Mouse (Mus musculus) heart, embryonic 15.5 days (tissue): Measurements from ENCODE around the gene Kazn. TPM values are rescaled to one million over a fixed set of nuclear protein-coding genes. Genes with fewer than 3 reads are reported as not detected.

Experiments used
- ATAC-seq: fragments of 200-750 bp; cut with Nextera tagmentation; replicated peaks from 2 replicates; pipeline ENCODE4 v1.8.0; 2017; ENCODE audit warnings: low read depth, moderate TSS enrichment; ENCODE audit not compliant: insufficient number of reproducible peaks, insufficient read depth, low FRiP score
- H3K27ac ChIP-seq: fragments of 300-500 bp; sonication (generic); 2 replicates; pipeline ENCODE4 v1.5.1; 2015; ENCODE audit warnings: mild to moderate bottlenecking, inconsistent platforms
- H3K27me3 ChIP-seq: fragments of 300-500 bp; sonication (generic); 2 replicates; pipeline ENCODE4 v1.6.1; 2015; ENCODE audit warnings: inconsistent platforms
- H3K36me3 ChIP-seq: fragments of 300-500 bp; sonication (generic); 2 replicates; pipeline ENCODE4 v1.6.1; 2015; ENCODE audit warnings: mild to moderate bottlenecking, inconsistent platforms
- H3K4me1 ChIP-seq: fragments of 300-500 bp; sonication (generic); replicated peaks from 2 replicates; pipeline ENCODE4 v1.6.1; 2015; ENCODE audit warnings: inconsistent platforms
- H3K4me2 ChIP-seq: fragments of 300-500 bp; sonication (generic); 2 replicates; pipeline ENCODE4 v1.6.1; 2015; ENCODE audit warnings: inconsistent platforms, mild to moderate bottlenecking, moderate library complexity
- H3K4me3 ChIP-seq: fragments of 300-500 bp; sonication (generic); 2 replicates; pipeline ENCODE4 v1.5.1; 2015; ENCODE audit warnings: mild to moderate bottlenecking, inconsistent platforms
- H3K9ac ChIP-seq: fragments of 300-500 bp; sonication (generic); 2 replicates; pipeline ENCODE4 v1.6.1; 2015; ENCODE audit warnings: mild to moderate bottlenecking, inconsistent platforms
- H3K9me3 ChIP-seq: fragments of 300-500 bp; sonication (generic); replicated peaks from 2 replicates; pipeline ENCODE4 v1.6.1; 2016; ENCODE audit warnings: inconsistent platforms
- WGBS: fragments of 180-500 bp; shearing (Covaris S2); methylation state at CpG from one replicate; pipeline ENCODE4 v1.1.7; 2015; ENCODE audit warnings: mixed read lengths; 5-methylcytosine and 5-hydroxymethylcytosine counted together
- polyA plus RNA-seq: library from polyadenylated mRNA; unstranded; fragments of >200 nt; fragmentation: Nextera tagmentation; extraction: Ambion mirVana; gene quantifications from 2 replicates; pipeline ENCODE4 v1.2.1, GENCODE M21; 2015

Kazn gene
- polyA plus RNA-seq, 1 experiment from 2014 or later, result 4.3 TPM

DNA sequence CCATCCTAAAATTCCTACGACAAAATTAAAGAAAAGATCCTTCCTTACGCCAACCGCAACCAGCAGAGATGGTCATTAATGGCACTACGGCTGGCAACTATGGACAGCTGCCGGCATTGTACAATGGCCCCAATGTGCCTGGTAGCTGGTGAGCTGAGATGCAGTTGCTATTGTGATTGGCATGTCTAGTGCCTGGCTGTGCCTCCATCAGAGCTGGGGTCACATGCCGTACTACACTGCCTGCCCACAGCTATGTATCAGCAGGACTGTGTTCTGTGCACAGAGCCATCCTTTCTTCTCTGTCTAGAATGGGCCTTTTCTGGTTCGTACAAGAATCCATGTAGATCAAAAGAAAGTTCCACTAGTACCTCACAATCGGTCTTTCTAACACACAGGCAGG is 49.2 kb downstream of the Kazn start:
- Histone ChIP-seq H3K4me1 (peaks cover 5% of the 10 kb centered on the region; the same call in 1 of the 2 replicates), H3K27ac (no peak overlapping the region), H3K4me2 (no peak overlapping the region), H3K27me3 (no peaks in the 10 kb centered on the region), H3K36me3 (no peaks in the 10 kb centered on the region), H3K4me3 (no peak overlapping the region), H3K9ac (no peak overlapping the region), H3K9me3 (no peaks in the 10 kb centered on the region)
- WGBS, result 93% methylated on average over 8 of the region's 8 CpGs
- ATAC-seq, result no peak

DNA sequence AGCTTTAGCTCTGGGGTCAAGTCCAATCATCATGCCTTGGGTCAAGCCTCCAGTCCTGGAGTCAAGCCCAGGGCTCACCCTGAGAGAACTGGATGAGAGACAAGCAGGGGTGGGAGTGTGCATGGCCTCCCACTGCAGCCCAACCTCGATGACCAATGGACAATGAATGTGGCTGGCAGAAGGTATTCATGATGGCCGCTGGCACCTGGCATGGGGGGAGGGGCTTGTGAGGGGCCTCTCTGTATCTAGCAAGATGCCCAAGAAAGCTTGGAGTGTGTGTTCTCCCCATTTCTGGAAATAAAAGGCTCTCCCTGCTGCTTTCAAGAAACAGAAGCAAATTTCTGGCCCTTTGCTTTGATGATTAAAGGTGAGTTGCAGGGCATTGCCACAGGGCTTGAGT is 50.7 kb downstream of the Kazn start:
- no peak overlapping the region for H3K4me2 ChIP-seq
- peaks cover 5% of the 10 kb centered on the region; the same call in 1 of the 2 replicates for H3K4me1 ChIP-seq
- no peak for ATAC-seq
- no peaks in the 10 kb centered on the region for H3K27me3 ChIP-seq
- no peaks in the 10 kb centered on the region for H3K36me3 ChIP-seq
- WGBS, result 73% methylated on average over 2 of the region's 2 CpGs
- no peak overlapping the region for H3K9ac ChIP-seq
- H3K27ac ChIP-seq, result no peak overlapping the region
- no peaks in the 10 kb centered on the region for H3K9me3 ChIP-seq
- H3K4me3 ChIP-seq, result no peak overlapping the region

DNA sequence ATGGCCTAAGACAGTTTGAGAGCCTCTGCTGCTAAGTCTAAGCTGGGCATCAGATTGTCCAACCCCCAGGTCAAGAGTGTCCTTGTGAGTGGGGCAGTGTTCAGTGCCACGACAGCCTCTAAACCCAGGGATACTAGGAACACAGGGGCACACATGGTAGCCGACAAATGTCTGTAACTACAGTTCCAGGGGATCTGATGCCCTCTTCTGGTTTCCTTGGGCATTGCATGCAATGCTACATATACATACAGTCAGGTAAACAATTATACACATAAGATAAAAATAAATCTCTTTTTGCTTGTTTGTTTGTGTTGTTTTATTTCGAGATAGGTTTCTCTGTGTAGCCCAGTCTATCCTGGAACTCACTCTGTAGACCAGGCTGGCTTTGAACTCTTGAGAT is 53.0 kb downstream of the Kazn start:
- no peak for ATAC-seq
- no peaks in the 10 kb centered on the region for H3K9me3 ChIP-seq

DNA sequence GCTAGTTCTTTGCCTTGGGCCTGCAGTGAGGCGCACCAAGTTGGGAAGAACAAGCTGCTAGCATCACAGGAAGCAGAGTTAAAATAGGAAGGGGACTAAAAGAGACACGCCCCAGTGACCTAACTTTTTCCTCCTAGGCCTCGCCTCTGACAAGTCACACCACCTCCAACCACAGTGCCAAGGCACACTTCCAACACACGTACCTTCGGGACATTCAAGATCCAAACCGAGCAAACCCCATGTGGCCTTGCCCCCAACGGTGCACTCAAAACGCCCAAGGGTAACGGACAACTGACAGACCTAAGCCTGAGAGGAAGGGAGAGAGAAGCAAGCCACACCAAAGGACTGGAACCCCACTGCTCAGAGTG is 53.7 kb downstream of the Kazn start:
- no peak overlapping the region for H3K4me3 ChIP-seq
- H3K4me1 ChIP-seq, result peaks cover 30% of the 10 kb centered on the region
- no peak overlapping the region for H3K9ac ChIP-seq
- H3K27me3 ChIP-seq, result no peaks in the 10 kb centered on the region
- 90% methylated on average over 9 of the region's 9 CpGs for WGBS
- no peak for ATAC-seq
- H3K36me3 ChIP-seq, result no peaks in the 10 kb centered on the region
- H3K27ac ChIP-seq, result no peak overlapping the region
- no peak overlapping the region for H3K4me2 ChIP-seq
- H3K9me3 ChIP-seq, result no peaks in the 10 kb centered on the region

More for the DNA sequence above, 53.0 kb downstream of the Kazn start:
- H3K4me3 ChIP-seq, result no peak overlapping the region
- no peaks in the 10 kb centered on the region for H3K36me3 ChIP-seq
- H3K4me2 ChIP-seq, result no peak overlapping the region
- peaks cover 23% of the 10 kb centered on the region for H3K4me1 ChIP-seq
- H3K27ac ChIP-seq, result no peak overlapping the region
- H3K27me3 ChIP-seq, result no peaks in the 10 kb centered on the region
- no peak overlapping the region for H3K9ac ChIP-seq
- WGBS, result 91% methylated on average over 3 of the region's 3 CpGs

DNA sequence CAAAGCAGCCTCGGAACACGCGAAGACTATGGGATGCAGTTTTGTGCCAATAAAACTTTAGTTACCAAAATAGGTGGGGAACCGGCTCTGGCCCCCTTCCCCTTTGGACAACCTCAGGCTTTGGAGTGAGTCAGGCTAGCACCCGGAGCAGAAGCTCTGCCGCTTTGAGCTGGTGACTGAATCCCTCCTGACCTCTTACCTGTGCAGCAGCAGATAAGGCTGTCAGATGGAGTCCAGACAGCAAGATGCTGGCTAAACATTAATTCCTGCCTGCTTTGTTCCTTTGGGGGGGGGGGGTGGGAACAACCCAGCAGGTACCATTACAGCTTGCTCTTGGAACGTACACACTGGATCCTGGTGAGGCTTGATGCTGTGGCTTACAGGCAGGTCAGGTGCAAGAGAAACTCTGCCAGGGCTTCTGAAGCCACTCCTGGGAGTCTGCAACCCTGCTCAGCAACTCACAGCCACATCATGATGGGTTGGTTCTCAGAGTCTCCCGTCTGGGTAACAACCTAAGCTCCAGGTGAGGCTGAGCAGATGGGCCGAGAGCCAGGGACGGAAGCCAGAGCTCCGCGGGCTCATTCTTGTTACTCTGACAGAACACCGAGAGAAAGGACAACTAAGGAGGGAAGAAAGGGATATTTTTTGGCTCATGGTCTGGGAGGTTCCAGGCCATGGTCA is 54.2 kb downstream of the Kazn start:
- H3K27me3 ChIP-seq, result no peaks in the 10 kb centered on the region
- no peak overlapping the region for H3K27ac ChIP-seq
- H3K36me3 ChIP-seq, result no peaks in the 10 kb centered on the region
- no peaks in the 10 kb centered on the region for H3K9me3 ChIP-seq
- no peak overlapping the region for H3K4me3 ChIP-seq
- no peak for ATAC-seq
- no peak overlapping the region for H3K4me2 ChIP-seq
- peaks cover 35% of the 10 kb centered on the region for H3K4me1 ChIP-seq
- H3K9ac ChIP-seq, result no peak overlapping the region
- WGBS, result 84% methylated on average over 13 of the region's 13 CpGs

DNA sequence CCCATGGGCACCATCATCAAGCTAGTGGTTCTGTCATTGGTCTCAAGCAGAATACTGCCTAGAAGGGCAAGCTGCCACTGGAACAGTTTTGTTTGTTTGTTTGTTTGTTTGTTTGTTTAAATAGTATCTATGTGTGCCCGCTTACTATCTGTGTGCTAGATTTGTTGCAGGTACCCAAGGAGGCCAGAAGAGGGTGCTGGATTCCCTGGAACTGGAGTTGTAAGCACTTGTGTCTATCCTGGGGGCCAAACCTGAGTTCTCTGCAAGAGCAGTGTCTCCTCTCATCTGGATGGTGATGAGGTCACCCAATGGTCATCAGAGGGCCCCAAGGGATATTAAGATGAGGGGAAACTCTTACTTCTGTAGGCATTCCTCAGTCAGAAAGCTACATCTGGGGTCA is 55.6 kb downstream of the Kazn start:
- no peaks in the 10 kb centered on the region for H3K9me3 ChIP-seq
- no peak overlapping the region for H3K4me2 ChIP-seq
- no peak overlapping the region for H3K27ac ChIP-seq
- no peak overlapping the region for H3K4me3 ChIP-seq
- 84% methylated on average over 1 of the region's 1 CpGs for WGBS
- ATAC-seq, result no peak
- peaks cover 49% of the 10 kb centered on the region for H3K4me1 ChIP-seq
- no peak overlapping the region for H3K9ac ChIP-seq
- H3K27me3 ChIP-seq, result no peaks in the 10 kb centered on the region
- H3K36me3 ChIP-seq, result no peaks in the 10 kb centered on the region

DNA sequence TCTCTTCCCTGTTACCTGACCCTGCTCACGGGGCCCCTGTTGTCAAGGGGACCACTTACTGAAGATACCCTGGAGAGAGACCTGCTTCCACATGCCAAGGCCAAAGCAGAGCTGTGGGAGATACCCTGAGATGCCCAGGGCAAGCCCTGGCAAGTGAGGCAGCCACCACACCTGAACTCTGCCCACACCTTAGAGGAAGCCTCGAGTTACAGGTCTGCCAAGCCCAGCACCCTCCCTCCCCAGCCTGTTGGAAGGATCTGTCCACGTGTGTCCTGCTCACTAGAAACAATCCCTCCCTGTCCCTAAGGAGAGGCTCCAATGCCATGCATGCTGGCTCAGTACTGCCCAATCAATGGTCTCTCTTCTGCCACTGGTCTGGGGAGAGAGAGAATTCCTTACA is 56.2 kb downstream of the Kazn start:
- Histone ChIP-seq H3K4me1 (peaks cover 54% of the 10 kb centered on the region), H3K9me3 (no peaks in the 10 kb centered on the region), H3K4me2 (no peak overlapping the region), H3K36me3 (no peaks in the 10 kb centered on the region), H3K27me3 (no peaks in the 10 kb centered on the region), H3K9ac (no peak overlapping the region), H3K27ac (no peak overlapping the region), H3K4me3 (no peak overlapping the region)
- 69% methylated on average over 3 of the region's 3 CpGs for WGBS
- ATAC-seq, result no peak

DNA sequence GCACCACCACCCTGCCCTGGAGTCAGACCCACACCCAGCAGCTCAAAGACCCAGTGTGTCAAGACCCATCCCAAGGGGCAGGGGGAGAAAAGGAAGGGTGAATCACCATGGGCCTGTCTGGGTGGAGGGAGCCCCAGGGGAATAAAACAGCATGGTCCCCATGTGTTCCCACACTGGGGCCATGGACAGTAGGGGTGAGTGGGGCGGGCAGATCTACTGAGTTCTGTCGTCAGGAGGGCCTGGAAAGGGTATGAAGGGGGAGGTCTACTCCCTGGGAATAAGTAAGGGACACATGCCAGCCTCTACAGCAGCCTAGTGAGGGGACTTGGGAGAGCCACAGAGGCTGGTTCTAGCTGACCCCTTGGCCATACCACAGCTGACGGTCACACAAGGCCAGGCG is 57.6 kb downstream of the Kazn start:
- ATAC-seq, result no peak
- no peak overlapping the region for H3K4me3 ChIP-seq
- H3K4me2 ChIP-seq, result no peak overlapping the region
- H3K9me3 ChIP-seq, result no peaks in the 10 kb centered on the region
- H3K9ac ChIP-seq, result no peak overlapping the region
- H3K36me3 ChIP-seq, result no peaks in the 10 kb centered on the region
- H3K27ac ChIP-seq, result no peak overlapping the region
- whole genome bisulfite sequencing, result 74% methylated on average over 4 of the region's 4 CpGs
- H3K27me3 ChIP-seq, result no peaks in the 10 kb centered on the region
- H3K4me1 ChIP-seq, result peaks cover 56% of the 10 kb centered on the region

DNA sequence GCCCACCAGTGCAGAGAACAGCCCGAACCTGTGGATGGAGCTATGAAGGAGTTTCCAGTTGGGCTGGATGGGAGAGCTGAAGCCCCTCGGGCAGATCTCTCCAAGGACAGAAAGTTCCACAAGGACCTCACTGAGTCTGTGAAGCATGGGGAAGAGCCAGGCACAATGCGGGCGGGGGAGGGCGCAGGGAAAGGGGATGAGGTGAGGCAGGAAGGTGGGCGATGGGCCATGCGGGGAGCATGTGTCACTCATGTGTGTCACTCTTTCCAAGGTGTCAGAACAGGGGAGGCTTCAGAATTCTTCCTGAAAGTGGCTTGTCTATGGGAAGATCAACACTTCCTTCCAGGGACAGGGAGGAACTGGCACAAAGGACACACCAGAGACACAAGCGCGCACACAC is 58.3 kb downstream of the Kazn start:
- Histone ChIP-seq H3K4me1 (peaks cover 54% of the 10 kb centered on the region), H3K9me3 (no peaks in the 10 kb centered on the region), H3K36me3 (no peaks in the 10 kb centered on the region), H3K4me3 (no peak overlapping the region), H3K4me2 (no peak overlapping the region), H3K27ac (peak overlapping the region; percentile 94), H3K9ac (peak overlapping the region; percentile 32; the same call in 1 of the 2 replicates), H3K27me3 (no peaks in the 10 kb centered on the region)
- 81% methylated on average over 9 of the region's 9 CpGs for WGBS
- ATAC-seq, result no peak

DNA sequence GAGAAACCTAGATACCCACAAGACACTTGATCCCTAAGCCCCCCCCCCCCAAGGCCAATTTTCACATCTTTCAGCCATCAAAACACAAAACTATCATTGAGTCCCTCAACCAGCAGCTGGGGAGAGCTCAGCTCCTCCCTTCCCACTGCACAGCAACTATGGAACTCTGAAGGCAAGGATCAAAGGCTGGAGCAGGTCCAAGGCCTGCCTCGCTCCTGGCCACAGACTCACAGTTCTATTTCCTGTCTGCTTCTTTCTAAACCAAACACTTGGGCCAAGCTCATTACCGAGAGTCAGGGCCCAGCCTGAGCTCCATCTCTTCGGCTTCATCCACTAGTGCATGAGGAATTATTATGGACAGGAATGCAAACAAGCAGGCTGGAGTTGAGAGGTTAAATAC is 58.9 kb downstream of the Kazn start:
- Histone ChIP-seq H3K4me1 (peaks cover 52% of the 10 kb centered on the region), H3K36me3 (no peaks in the 10 kb centered on the region), H3K27me3 (no peaks in the 10 kb centered on the region), H3K4me3 (no peak overlapping the region), H3K4me2 (peak overlapping the region; percentile 44), H3K27ac (peak overlapping the region; percentile 94), H3K9ac (no peak overlapping the region), H3K9me3 (no peaks in the 10 kb centered on the region)
- 9% methylated on average over 3 of the region's 3 CpGs for WGBS
- ATAC-seq, result peak; percentile 59

DNA sequence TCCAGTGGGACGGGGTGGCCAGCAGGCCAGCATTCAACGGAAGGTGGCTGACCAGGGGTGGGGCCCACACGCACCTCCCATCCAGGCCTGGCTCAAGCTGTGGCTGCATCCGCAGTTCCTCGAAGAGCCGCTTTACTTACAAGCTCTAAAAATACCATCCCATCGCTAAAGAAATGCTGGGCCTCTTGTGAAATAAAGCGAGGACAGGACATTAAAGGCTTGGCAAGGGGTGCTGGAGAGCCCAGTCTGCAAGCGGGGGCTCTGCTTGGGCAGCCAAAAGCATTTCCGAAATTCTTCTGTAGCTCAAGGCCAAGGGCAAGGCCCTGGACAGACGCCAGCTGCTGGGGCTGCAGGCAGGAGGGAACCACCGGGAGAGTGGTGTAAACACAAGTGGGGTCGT is 59.7 kb downstream of the Kazn start:
- H3K9ac ChIP-seq, result no peak overlapping the region
- H3K4me1 ChIP-seq, result peaks cover 57% of the 10 kb centered on the region
- peak; percentile 75 for ATAC-seq
- no peak overlapping the region for H3K4me3 ChIP-seq
- H3K9me3 ChIP-seq, result no peaks in the 10 kb centered on the region
- WGBS, result 8% methylated on average over 13 of the region's 13 CpGs
- H3K4me2 ChIP-seq, result peak overlapping the region; percentile 44
- H3K36me3 ChIP-seq, result no peaks in the 10 kb centered on the region
- peak overlapping the region; percentile 94 for H3K27ac ChIP-seq
- H3K27me3 ChIP-seq, result no peaks in the 10 kb centered on the region

DNA sequence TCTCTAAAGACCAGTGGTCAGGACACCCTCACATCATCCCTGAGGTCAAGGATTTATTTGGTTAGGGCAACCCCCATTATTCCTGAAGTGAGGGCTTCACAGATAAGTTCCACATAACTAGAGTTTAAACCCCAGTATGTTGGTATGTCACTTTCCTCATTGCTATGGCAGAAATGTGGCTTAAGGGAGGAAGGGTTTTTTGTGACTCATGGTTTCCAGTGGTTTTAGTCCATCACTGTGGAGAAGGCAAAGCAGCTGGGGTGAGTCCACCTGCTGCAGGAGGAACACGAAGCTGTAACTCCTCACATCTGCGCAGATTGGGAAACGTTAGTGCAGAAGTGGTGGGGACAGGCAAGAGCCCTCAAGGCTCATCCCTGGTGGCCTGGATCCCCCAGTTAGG is 62.5 kb downstream of the Kazn start:
- H3K4me2 ChIP-seq, result no peak overlapping the region
- no peaks in the 10 kb centered on the region for H3K9me3 ChIP-seq
- no peak overlapping the region for H3K9ac ChIP-seq
- peaks cover 72% of the 10 kb centered on the region for H3K4me1 ChIP-seq
- no peaks in the 10 kb centered on the region for H3K36me3 ChIP-seq
- 93% methylated on average over 3 of the region's 3 CpGs for WGBS
- no peak overlapping the region for H3K27ac ChIP-seq
- no peaks in the 10 kb centered on the region for H3K27me3 ChIP-seq
- H3K4me3 ChIP-seq, result no peak overlapping the region
- ATAC-seq, result no peak
